ENCODE assay signal across 27 mouse cellular contexts in genomic region chr17:56604070-56604380, GRCm38 (mm10).
"Had no signal": no experiment of that assay in that cellular context is flagged by ENCODE, and none has a peak within 500 bp of the region (broad histone marks: within the 10 kb centered on the region; RNA-seq: fewer than 3 reads in every experiment).

No protein-coding gene starts in this region.

- H3K4me3 ChIP-seq: heart, adult 2 months; heart, embryonic 13.5 days; heart, embryonic 15.5 days; hindbrain, embryonic 10.5 days; hindbrain, embryonic 12.5 days; intestine, embryonic 15.5 days; left cerebral cortex, adult 2 months; limb, embryonic 10.5 days; limb, embryonic 12.5 days; liver, embryonic 13.5 days; liver, embryonic 15.5 days had no signal

- H3K4me2 ChIP-seq: heart, embryonic 11.5 days; heart, embryonic 13.5 days; heart, embryonic 15.5 days; hindbrain, embryonic 12.5 days; hindbrain, embryonic 14.5 days; intestine, embryonic 15.5 days; limb, embryonic 12.5 days; liver, embryonic 11.5 days; liver, embryonic 13.5 days; liver, embryonic 15.5 days had no signal

- H3K27ac ChIP-seq: heart, adult 2 months; heart, embryonic 13.5 days; heart, embryonic 15.5 days; hindbrain, embryonic 10.5 days; hindbrain, embryonic 12.5 days; hindbrain, embryonic 14.5 days; intestine, embryonic 15.5 days; left cerebral cortex, adult 2 months; limb, embryonic 10.5 days; limb, embryonic 12.5 days; liver, embryonic 13.5 days; liver, embryonic 15.5 days had no signal

- DNase-seq: gastrocnemius, postnatal 10 days; gastrocnemius, postnatal 25 days; heart, postnatal 14 days; heart, postnatal 4 days; kidney, adult 18-20 months; kidney, adult 8-10 months; kidney, postnatal 10 days; kidney, postnatal 25 days; kidney, postnatal 4 days; liver; liver, embryonic 13.5 days had no signal

- ATAC-seq: hindbrain, embryonic 16.5 days; inflammation-experienced regulatory T-cells, adult 6 months; intestine, postnatal 0 days had no signal

- H3K9ac ChIP-seq: heart, embryonic 13.5 days; heart, embryonic 15.5 days; hindbrain, embryonic 12.5 days; hindbrain, embryonic 14.5 days; intestine, embryonic 15.5 days; limb, embryonic 12.5 days; liver, embryonic 13.5 days; liver, embryonic 15.5 days had no signal

- H3K27me3 ChIP-seq: heart, embryonic 13.5 days; heart, embryonic 15.5 days; hindbrain, embryonic 12.5 days; intestine, embryonic 15.5 days; limb, embryonic 12.5 days; liver, embryonic 13.5 days; liver, embryonic 15.5 days had no signal

- H3K9me3 ChIP-seq: heart, embryonic 13.5 days; heart, embryonic 15.5 days; hindbrain, embryonic 10.5 days; hindbrain, embryonic 12.5 days; intestine, embryonic 15.5 days; limb, embryonic 10.5 days; limb, embryonic 12.5 days; liver, embryonic 13.5 days; liver, embryonic 15.5 days had no signal
